Mouse (Mus musculus) heart, adult 2 months (tissue): ENCODE results near the gene Kcne3.

Experiments
- CTCF ChIP-seq: fragments of 200-600 bp; IDR thresholded peaks from 2 replicates; pipeline ENCODE4 v1.8.1; 2022; ENCODE audit warnings: antibody characterized with exemption, mild to moderate bottlenecking, moderate library complexity
- POLR2A ChIP-seq: fragments of 200-500 bp; IDR thresholded peaks from 2 replicates; pipeline ENCODE4 v1.6.1; 2011; ENCODE audit warnings: mild to moderate bottlenecking, low read depth, low read length, control low read depth; ENCODE audit not compliant: insufficient read depth

GRCm38 (mm10) chr7:100179836-100180407 is 3.6 kb downstream of the Kcne3 start:
- TF ChIP-seq POLR2A: no peak
- no peak for TF ChIP-seq CTCF
